Mouse (Mus musculus) liver, embryonic 16.5 days (tissue): Measurements from ENCODE around the gene Ntng2. TPM values are rescaled to one million over a fixed set of nuclear protein-coding genes. Genes with fewer than 3 reads are reported as not detected.

Experiments used
- ATAC-seq: fragments of 200-750 bp; cut with Nextera tagmentation; 2 replicates; pipeline ENCODE4 v1.8.0; 2017; ENCODE audit warnings: low read depth, mild to moderate bottlenecking, moderate number of reproducible peaks, moderate library complexity
- H3K27ac ChIP-seq: fragments of 300-500 bp; sonication (generic); 2 replicates; pipeline ENCODE4 v1.5.1; 2014; ENCODE audit warnings: mild to moderate bottlenecking, low read length
- H3K27me3 ChIP-seq: fragments of 300-500 bp; sonication (generic); 2 replicates; pipeline ENCODE4 v1.6.1; 2014; ENCODE audit warnings: low read depth, low read length, mixed read lengths; ENCODE audit not compliant: control insufficient read depth, insufficient read depth
- H3K36me3 ChIP-seq: fragments of 300-500 bp; sonication (generic); 2 replicates; pipeline ENCODE4 v1.6.1; 2014; ENCODE audit warnings: mild to moderate bottlenecking; ENCODE audit not compliant: control insufficient read depth, insufficient read depth
- H3K4me1 ChIP-seq: fragments of 300-500 bp; sonication (generic); 2 replicates; pipeline ENCODE4 v1.6.1; 2014; ENCODE audit warnings: low read depth, low read length, mixed read lengths; ENCODE audit not compliant: control insufficient read depth
- H3K4me2 ChIP-seq: fragments of 300-500 bp; sonication (generic); 2 replicates; pipeline ENCODE4 v1.6.1; 2014; ENCODE audit warnings: low read depth, low read length, mixed read lengths
- H3K4me3 ChIP-seq: fragments of 300-500 bp; sonication (generic); 2 replicates; pipeline ENCODE4 v1.5.1; 2014; ENCODE audit warnings: low read depth, mild to moderate bottlenecking, low read length
- H3K9ac ChIP-seq: fragments of 300-500 bp; sonication (generic); 2 replicates; pipeline ENCODE4 v1.6.1; 2014; ENCODE audit warnings: low read depth, low read length
- H3K9me3 ChIP-seq: fragments of 300-500 bp; sonication (generic); replicated peaks from 2 replicates; pipeline ENCODE4 v1.6.1; 2016; ENCODE audit warnings: low read length; ENCODE audit not compliant: control insufficient read depth
- WGBS: fragments of 180-500 bp; shearing (Covaris S2); extraction: QIAGEN DNeasy Blood & Tissue Kit; methylation state at CpG from one replicate; pipeline ENCODE4 v1.1.7; 2014; ENCODE audit not compliant: insufficient replicate concordance; 5-methylcytosine and 5-hydroxymethylcytosine counted together
- polyA plus RNA-seq: library from polyadenylated mRNA; unstranded; fragments of >200 nt; fragmentation: Nextera tagmentation; extraction: Ambion mirVana; gene quantifications from 2 replicates; pipeline ENCODE4 v1.2.1, GENCODE M21; 2015

Gene Ntng2
- polyA plus RNA-seq, 1 experiment from 2014 or later: 0.39 TPM

DNA sequence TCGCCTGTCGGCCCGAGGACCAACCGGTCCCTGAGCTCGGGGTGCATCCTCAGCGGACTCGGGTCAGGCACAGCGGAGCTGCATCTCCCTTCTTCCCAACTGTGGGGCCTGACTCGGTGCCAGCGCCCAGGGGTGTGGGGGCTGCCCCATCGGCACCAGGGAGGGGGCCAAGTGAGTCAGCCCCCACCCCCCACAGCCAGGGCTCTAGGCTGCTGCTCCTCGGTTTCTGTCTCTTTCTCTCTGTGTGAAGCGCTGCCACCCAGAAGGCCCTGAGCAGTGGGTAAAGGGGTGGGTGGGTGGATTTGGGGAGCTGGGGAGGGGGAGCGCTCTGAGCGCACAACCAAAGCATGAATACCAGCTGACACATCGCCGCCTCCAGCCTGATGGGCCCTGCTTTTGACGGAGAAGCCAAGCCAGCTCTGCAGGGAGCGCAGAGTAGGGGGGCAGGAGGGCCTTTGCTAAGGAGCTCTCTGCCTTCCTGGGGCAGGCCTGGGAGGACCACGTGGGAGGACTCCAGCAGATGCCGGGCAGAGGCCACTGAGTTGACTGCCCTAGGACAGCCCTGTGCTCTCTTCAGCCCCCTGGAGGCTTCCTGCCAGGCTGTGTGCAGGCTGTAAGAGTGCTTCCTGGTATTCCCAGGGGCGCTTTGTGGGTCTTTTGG lies 530 bp upstream of the Ntng2 start:
- WGBS: 3% methylated on average over 21 of the region's 22 CpGs
- Histone ChIP-seq H3K36me3 (no peaks in the 10 kb centered on the region), H3K9me3 (no peaks in the 10 kb centered on the region), H3K27ac (no peak overlapping the region), H3K9ac (no peak overlapping the region), H3K4me3 (peak overlapping the region; percentile 59), H3K4me1 (peaks cover 4% of the 10 kb centered on the region), H3K4me2 (peak overlapping the region; percentile 63), H3K27me3 (peaks cover 70% of the 10 kb centered on the region)
- no peak for ATAC-seq

DNA sequence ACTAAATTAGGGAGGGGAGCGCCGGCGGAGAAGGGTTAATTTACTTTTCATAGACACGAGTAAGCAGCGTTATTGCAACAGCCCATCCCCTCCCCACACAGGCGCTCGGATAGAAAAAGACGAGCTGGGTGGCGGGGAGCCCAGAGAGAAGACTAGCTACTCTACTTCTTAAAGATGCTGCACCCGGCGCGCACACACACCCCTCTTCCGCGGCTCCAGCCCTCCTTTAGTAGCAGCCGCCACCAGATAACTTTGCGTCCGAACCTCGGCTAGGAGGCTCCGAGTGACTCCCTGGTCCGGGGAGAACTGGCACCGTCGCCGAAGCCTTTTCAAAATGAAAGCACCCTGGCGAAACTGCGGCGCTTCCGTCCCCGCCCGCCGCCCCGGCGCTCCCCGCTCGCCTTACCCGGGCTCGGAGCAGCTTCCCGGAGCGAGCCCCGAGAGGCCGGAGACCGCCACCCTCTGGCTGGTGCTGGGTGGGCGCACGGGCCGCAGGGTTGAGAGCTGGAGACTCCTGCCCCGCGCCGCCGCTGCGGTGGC lies 676 bp downstream of the Ntng2 start:
- Histone ChIP-seq H3K9me3 (no peaks in the 10 kb centered on the region), H3K4me3 (peak overlapping the region; percentile 59), H3K4me2 (peak overlapping the region; percentile 63), H3K27ac (no peak overlapping the region), H3K4me1 (peaks cover 4% of the 10 kb centered on the region), H3K27me3 (peaks cover 79% of the 10 kb centered on the region), H3K36me3 (no peaks in the 10 kb centered on the region), H3K9ac (peak overlapping the region; percentile 40)
- under 1% methylated on average over 49 of the region's 49 CpGs for WGBS
- no peak for ATAC-seq

DNA sequence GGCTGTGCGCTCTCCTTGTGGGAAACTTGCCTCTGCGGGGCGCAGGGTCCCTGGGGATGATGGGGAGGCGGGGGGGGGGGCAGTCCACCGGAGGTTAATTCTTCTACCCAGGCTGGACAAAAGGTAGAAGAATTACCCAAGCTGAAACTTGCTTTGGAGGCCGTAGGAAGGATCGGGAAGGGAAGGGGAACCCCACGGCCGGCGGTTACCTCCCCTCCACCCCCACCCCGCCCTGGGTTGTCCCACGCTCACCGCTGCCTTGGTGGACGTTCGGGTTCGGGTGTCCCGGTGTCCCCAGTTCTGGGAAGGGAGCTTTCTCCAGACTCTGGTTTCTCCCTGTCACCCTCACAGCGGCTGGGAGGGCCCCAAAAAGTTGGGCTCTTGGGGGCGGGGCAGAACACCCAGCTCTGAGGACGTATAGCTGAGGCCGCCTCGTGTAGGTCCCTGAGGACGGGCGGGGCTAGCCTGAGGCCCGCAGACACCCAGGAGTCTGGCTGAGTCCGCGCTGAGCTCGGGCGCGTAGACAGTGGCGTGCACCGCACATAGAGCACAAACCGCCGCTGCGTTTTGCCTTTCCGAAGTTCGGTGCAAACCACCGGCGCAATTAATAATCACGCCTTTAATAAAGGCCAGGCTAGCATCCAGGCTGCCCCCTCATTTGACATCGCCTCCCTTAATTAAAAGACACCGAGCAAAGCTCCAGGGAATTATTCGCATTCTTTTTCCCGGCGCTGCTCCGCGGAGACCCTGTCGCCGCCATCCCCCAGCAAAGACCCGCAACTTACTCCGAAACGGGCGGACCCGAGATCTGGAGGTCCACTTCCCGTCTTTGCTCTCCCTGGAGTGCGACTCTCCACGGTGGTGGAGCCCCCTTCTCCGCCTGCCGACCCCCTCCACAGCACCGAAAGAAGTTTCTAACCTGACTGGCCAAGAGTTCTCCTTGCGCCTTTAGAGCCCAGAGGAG lies 1.4 kb downstream of the Ntng2 start:
- no peaks in the 10 kb centered on the region for H3K9me3 ChIP-seq
- H3K4me2 ChIP-seq: peak overlapping the region; percentile 63
- no peak for ATAC-seq
- H3K27me3 ChIP-seq: peaks cover 77% of the 10 kb centered on the region
- no peak overlapping the region for H3K27ac ChIP-seq
- H3K36me3 ChIP-seq: no peaks in the 10 kb centered on the region
- WGBS: under 1% methylated on average over 61 of the region's 61 CpGs
- no peak overlapping the region; the same call in 1 of the 2 replicates for H3K9ac ChIP-seq
- H3K4me3 ChIP-seq: peak overlapping the region; percentile 59
- H3K4me1 ChIP-seq: peaks cover 4% of the 10 kb centered on the region

DNA sequence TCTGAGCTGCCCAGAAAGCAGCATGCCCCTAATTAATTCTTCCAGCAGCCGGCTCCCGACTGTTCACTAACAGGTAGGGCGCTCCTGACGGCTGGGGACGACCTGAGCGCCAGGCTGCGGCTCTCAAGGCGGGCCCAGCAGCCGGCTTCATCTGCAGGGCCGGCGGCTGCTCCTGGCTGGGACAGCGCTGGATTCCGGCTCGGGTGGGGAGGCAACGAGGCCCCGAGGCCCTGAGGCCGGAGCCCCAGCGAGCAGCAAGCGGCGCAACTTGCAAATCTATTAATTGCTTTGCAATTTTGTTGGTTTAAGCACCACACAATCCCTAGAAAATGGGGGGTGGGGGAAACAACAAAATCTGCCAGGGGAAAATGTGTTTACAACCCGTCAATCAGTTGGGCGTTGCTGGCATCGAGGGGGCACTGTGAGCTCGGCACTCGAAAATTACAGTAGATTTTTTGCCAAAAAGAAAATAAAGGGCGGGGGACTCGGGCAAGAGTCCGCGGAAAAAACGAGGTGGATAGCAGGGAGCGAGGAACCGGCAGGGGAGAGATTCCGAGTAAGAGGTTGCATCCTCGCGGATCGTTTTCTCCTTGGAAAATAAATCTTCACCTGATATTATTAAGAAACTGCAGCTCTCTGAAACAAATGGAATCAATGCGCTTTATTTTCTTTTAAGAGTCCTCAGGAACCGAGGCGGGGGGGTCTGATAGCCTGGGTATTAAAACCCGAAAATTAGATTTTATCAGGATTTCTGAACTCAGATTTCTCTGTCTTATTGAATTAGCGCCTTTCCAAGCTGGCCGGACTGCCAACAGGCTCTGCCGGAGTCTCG lies 2.3 kb downstream of the Ntng2 start:
- 1% methylated on average over 44 of the region's 44 CpGs for WGBS
- no peak overlapping the region for H3K4me3 ChIP-seq
- H3K27ac ChIP-seq: no peak overlapping the region
- H3K27me3 ChIP-seq: peaks cover 77% of the 10 kb centered on the region
- no peak for ATAC-seq
- no peaks in the 10 kb centered on the region for H3K36me3 ChIP-seq
- H3K9ac ChIP-seq: no peak overlapping the region
- H3K9me3 ChIP-seq: no peaks in the 10 kb centered on the region
- no peak overlapping the region for H3K4me2 ChIP-seq
- peaks cover 4% of the 10 kb centered on the region for H3K4me1 ChIP-seq

DNA sequence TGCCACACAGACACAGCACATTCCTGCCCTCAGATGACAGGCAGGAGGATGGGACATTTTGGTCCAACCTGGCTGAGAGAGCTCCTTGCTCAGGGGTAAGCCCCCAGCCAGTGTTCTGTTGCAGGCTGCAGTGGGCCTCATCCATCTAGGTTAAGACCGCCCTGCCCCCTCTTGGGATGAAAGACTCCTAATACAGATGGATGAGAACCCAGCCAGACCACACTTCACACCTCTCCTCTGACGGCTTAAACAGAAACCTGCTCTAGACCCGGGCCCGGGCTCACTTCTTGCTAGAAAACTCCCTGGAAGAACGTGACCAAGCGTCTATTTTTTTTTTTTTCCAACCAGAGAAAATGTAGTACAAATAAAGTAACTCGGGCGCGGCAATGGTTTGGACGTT lies 3.0 kb downstream of the Ntng2 start:
- ATAC-seq: no peak
- peaks cover 74% of the 10 kb centered on the region for H3K27me3 ChIP-seq
- no peak overlapping the region for H3K27ac ChIP-seq
- no peaks in the 10 kb centered on the region for H3K9me3 ChIP-seq
- no peak overlapping the region for H3K4me3 ChIP-seq
- H3K4me2 ChIP-seq: no peak overlapping the region
- H3K4me1 ChIP-seq: peaks cover 4% of the 10 kb centered on the region
- H3K9ac ChIP-seq: no peak overlapping the region
- WGBS: 5% methylated on average over 10 of the region's 10 CpGs
- H3K36me3 ChIP-seq: no peaks in the 10 kb centered on the region

DNA sequence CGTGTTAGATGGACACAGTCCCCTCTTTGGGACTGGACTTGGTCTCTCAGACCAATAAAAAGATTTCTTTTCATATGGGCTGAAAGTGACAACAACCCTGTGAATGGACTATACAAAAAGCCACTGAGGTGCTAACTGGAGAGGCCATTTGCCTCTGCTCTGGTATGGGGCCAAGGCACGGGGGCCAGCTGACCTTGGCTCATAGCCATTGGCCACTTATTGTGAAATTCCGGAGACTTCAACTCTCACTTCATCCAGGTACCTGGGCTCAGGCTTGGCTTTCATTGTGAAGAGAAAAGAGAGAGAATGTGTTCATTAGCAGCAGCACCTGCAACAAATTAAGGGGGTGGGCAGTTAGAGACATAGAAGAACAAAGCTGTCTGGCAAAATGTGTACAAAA lies 4.3 kb downstream of the Ntng2 start:
- Histone ChIP-seq H3K4me3 (no peak overlapping the region), H3K4me2 (no peak overlapping the region), H3K9me3 (no peaks in the 10 kb centered on the region), H3K9ac (no peak overlapping the region), H3K27ac (no peak overlapping the region), H3K27me3 (peaks cover 61% of the 10 kb centered on the region), H3K4me1 (peaks cover 4% of the 10 kb centered on the region), H3K36me3 (no peaks in the 10 kb centered on the region)
- WGBS: 31% methylated on average over 3 of the region's 3 CpGs
- ATAC-seq: no peak

DNA sequence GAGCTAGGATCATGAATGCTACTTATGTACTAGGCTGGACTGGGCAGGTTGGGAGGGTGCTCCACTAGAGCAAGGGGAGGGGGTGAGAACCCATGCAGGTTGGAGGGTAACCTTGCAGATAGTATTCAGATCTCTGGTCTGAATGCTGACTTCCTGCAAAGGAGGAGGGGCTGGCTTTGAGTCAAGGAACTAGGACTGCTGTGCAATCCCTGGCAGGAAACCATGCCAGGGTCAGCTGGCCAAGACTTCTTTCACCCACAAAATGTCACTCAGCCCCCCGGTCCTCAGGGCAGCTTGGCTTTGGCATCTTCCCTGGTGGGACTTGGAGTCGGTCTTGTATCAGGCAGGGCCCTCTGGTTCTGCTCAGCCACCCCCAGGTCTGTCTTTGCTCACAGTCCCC lies 5.4 kb downstream of the Ntng2 start:
- Histone ChIP-seq H3K27ac (no peak overlapping the region), H3K9me3 (no peaks in the 10 kb centered on the region), H3K27me3 (peaks cover 49% of the 10 kb centered on the region), H3K36me3 (no peaks in the 10 kb centered on the region), H3K9ac (no peak overlapping the region), H3K4me2 (no peak overlapping the region), H3K4me3 (no peak overlapping the region), H3K4me1 (peaks cover 4% of the 10 kb centered on the region)
- 33% methylated on average over 2 of the region's 2 CpGs for WGBS
- ATAC-seq: no peak

DNA sequence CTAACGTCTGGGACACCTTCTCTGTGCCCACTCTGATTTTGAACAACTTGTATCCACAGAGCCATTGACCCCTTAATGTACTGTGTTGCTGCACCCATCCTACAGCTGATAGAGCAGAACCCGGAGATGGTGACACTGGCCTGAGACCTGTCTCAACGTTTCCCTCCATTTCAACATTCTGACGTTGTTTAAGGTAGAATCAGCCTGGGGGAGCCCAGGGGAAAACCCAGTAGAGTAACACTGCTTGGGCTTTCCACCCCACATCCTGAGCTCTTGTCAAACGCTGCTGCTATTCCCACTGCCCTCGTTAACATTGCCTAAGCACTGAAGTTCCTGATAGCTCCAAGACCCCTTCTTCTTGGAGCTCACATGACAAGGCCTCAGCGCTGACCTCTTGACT lies 5.9 kb downstream of the Ntng2 start:
- H3K4me2 ChIP-seq: no peak overlapping the region
- no peaks in the 10 kb centered on the region for H3K36me3 ChIP-seq
- H3K4me1 ChIP-seq: peaks cover 4% of the 10 kb centered on the region
- no peak overlapping the region for H3K4me3 ChIP-seq
- no peak for ATAC-seq
- peaks cover 44% of the 10 kb centered on the region for H3K27me3 ChIP-seq
- H3K9ac ChIP-seq: no peak overlapping the region
- no peaks in the 10 kb centered on the region for H3K9me3 ChIP-seq
- H3K27ac ChIP-seq: no peak overlapping the region
- WGBS: 46% methylated on average over 7 of the region's 7 CpGs
